Mouse (Mus musculus): ENCODE measurements at regions not wholly inside any gene's neighbourhood (a gene's known extent, or its start where the extent isn't known, plus 50 kb on each side); places are given as distances from the start of the nearest gene placed in this dataset.
A peak's percentile ranks its signal among the peaks of the same experiment; 100 is the strongest.

- DNase-seq (ENCODE audit: low spot score) = no peak
- no peak overlapping the region for H3K4me3 ChIP-seq (replicated peaks; ENCODE audit: low read depth, low read length)
- H3K4me1 ChIP-seq (replicated peaks; ENCODE audit: insufficient read depth, low read length) = no peaks in the 10 kb centered on the region
- no peaks in the 10 kb centered on the region for H3K9me3 ChIP-seq (replicated peaks; ENCODE audit: low read length)
- no peak overlapping the region for H3K4me2 ChIP-seq (ENCODE audit: low read length)
- no peak overlapping the region for H3K27ac ChIP-seq
- H3K27me3 ChIP-seq (ENCODE audit: insufficient read depth, low read length) = no peaks in the 10 kb centered on the region
- H3K36me3 ChIP-seq (ENCODE audit: insufficient read depth, low read length) = no peaks in the 10 kb centered on the region
- H3K9ac ChIP-seq (ENCODE audit: low read depth, low read length) = no peak overlapping the region
- no peak for TF ChIP-seq CTCF (IDR thresholded peaks at IDR 0.05; ENCODE audit: low read depth)
- no peak for ATAC-seq (replicated peaks; ENCODE audit: low FRiP score, low read depth)
These were observed 603.5 kb upstream of the Gje1 start for GRCm38 (mm10) chr10:15321480-15321879.

- ATAC-seq (replicated peaks; ENCODE audit: low FRiP score, low read depth) = no peak
- WGBS = 90% methylated on average over 2 of the region's 2 CpGs
- H3K4me2 ChIP-seq (ENCODE audit: low read length) = no peak overlapping the region
- no peak for DNase-seq (ENCODE audit: low spot score)
- no peaks in the 10 kb centered on the region for H3K4me1 ChIP-seq (replicated peaks; ENCODE audit: insufficient read depth, low read length)
- H3K36me3 ChIP-seq (ENCODE audit: insufficient read depth, low read length) = no peaks in the 10 kb centered on the region
- no peak for TF ChIP-seq CTCF (IDR thresholded peaks at IDR 0.05; ENCODE audit: low read depth)
- H3K9me3 ChIP-seq (replicated peaks; ENCODE audit: low read length) = no peaks in the 10 kb centered on the region
- no peak overlapping the region for H3K4me3 ChIP-seq (replicated peaks; ENCODE audit: low read depth, low read length)
- no peak overlapping the region for H3K9ac ChIP-seq (ENCODE audit: low read depth, low read length)
- no peak overlapping the region for H3K27ac ChIP-seq
- H3K27me3 ChIP-seq (ENCODE audit: insufficient read depth, low read length) = no peaks in the 10 kb centered on the region
These were observed 599.1 kb upstream of the Gje1 start for GRCm38 (mm10) chr10:15317017-15317607.

- Histone ChIP-seq H3K4me2 (ENCODE audit: low read length) (no peak overlapping the region), H3K36me3 (ENCODE audit: insufficient read depth, low read length) (no peaks in the 10 kb centered on the region), H3K4me1 (replicated peaks; ENCODE audit: insufficient read depth, low read length) (no peaks in the 10 kb centered on the region), H3K27me3 (ENCODE audit: insufficient read depth, low read length) (no peaks in the 10 kb centered on the region), H3K27ac (no peak overlapping the region), H3K4me3 (replicated peaks; ENCODE audit: low read depth, low read length) (no peak overlapping the region), H3K9ac (ENCODE audit: low read depth, low read length) (no peak overlapping the region), H3K9me3 (replicated peaks; ENCODE audit: low read length) (no peaks in the 10 kb centered on the region)
- DNase-seq (ENCODE audit: low spot score) (no peak), ATAC-seq (replicated peaks; ENCODE audit: low FRiP score, low read depth) (no peak)
- TF ChIP-seq CTCF (IDR thresholded peaks at IDR 0.05; ENCODE audit: low read depth) = no peak
- WGBS = 77% methylated on average over 2 of the region's 2 CpGs
These were observed 592.6 kb upstream of the Gje1 start for GRCm38 (mm10) chr10:15310650-15311049.

GRCm38 (mm10) chr10:15305811-15306473, 587.9 kb upstream of the Gje1 start:
- Histone ChIP-seq H3K36me3 (ENCODE audit: insufficient read depth, low read length) (no peaks in the 10 kb centered on the region), H3K4me2 (ENCODE audit: low read length) (no peak overlapping the region), H3K4me1 (replicated peaks; ENCODE audit: insufficient read depth, low read length) (no peaks in the 10 kb centered on the region), H3K9me3 (replicated peaks; ENCODE audit: low read length) (no peaks in the 10 kb centered on the region), H3K4me3 (replicated peaks; ENCODE audit: low read depth, low read length) (no peak overlapping the region), H3K9ac (ENCODE audit: low read depth, low read length) (no peak overlapping the region), H3K27me3 (ENCODE audit: insufficient read depth, low read length) (no peaks in the 10 kb centered on the region), H3K27ac (no peak overlapping the region)
- no peak for TF ChIP-seq CTCF (IDR thresholded peaks at IDR 0.05; ENCODE audit: low read depth)
- WGBS = 53% methylated on average over 3 of the region's 3 CpGs
- no peak for ATAC-seq (replicated peaks; ENCODE audit: low FRiP score, low read depth)
- no peak for DNase-seq (ENCODE audit: low spot score)

GRCm38 (mm10) chr10:15300199-15301085, 582.4 kb upstream of the Gje1 start:
- ATAC-seq (replicated peaks; ENCODE audit: low FRiP score, low read depth) (peak; percentile 85), DNase-seq (ENCODE audit: low spot score) (peak; percentile 92)
- no peaks in the 10 kb centered on the region for H3K9me3 ChIP-seq (replicated peaks; ENCODE audit: low read length)
- H3K27ac ChIP-seq = no peak overlapping the region
- H3K4me1 ChIP-seq (replicated peaks; ENCODE audit: insufficient read depth, low read length) = no peaks in the 10 kb centered on the region
- H3K4me2 ChIP-seq (ENCODE audit: low read length) = peak overlapping the region; percentile 37
- WGBS = 36% methylated on average over 8 of the region's 8 CpGs
- no peak overlapping the region for H3K9ac ChIP-seq (ENCODE audit: low read depth, low read length)
- no peaks in the 10 kb centered on the region for H3K36me3 ChIP-seq (ENCODE audit: insufficient read depth, low read length)
- H3K27me3 ChIP-seq (ENCODE audit: insufficient read depth, low read length) = no peaks in the 10 kb centered on the region
- TF ChIP-seq CTCF (IDR thresholded peaks at IDR 0.05; ENCODE audit: low read depth) = peak; percentile 93
- H3K4me3 ChIP-seq (replicated peaks; ENCODE audit: low read depth, low read length) = no peak overlapping the region

- 39% methylated on average over 11 of the region's 11 CpGs for WGBS
- no peak for TF ChIP-seq CTCF (IDR thresholded peaks at IDR 0.05; ENCODE audit: low read depth)
- ATAC-seq (replicated peaks; ENCODE audit: low FRiP score, low read depth) (no peak), DNase-seq (ENCODE audit: low spot score) (no peak)
- peak overlapping the region; percentile 37; the same call in 1 of the 2 replicates for H3K4me2 ChIP-seq (ENCODE audit: low read length)
- no peaks in the 10 kb centered on the region for H3K27me3 ChIP-seq (ENCODE audit: insufficient read depth, low read length)
- H3K9me3 ChIP-seq (replicated peaks; ENCODE audit: low read length) = no peaks in the 10 kb centered on the region
- H3K27ac ChIP-seq = no peak overlapping the region
- no peaks in the 10 kb centered on the region for H3K4me1 ChIP-seq (replicated peaks; ENCODE audit: insufficient read depth, low read length)
- no peaks in the 10 kb centered on the region for H3K36me3 ChIP-seq (ENCODE audit: insufficient read depth, low read length)
- no peak overlapping the region for H3K4me3 ChIP-seq (replicated peaks; ENCODE audit: low read depth, low read length)
- no peak overlapping the region for H3K9ac ChIP-seq (ENCODE audit: low read depth, low read length)
These were observed 581.6 kb upstream of the Gje1 start for GRCm38 (mm10) chr10:15299331-15300198.
